Mouse (Mus musculus): Measurements from ENCODE around the gene Slc4a5.

- TF ChIP-seq POLR2A (IDR thresholded peaks at IDR 0.05; ENCODE audit: low read depth, low read length) (no peak), CTCF (IDR thresholded peaks at IDR 0.05; ENCODE audit: extremely low read depth, insufficient read length, insufficient replicate concordance, low read depth, low read length) (no peak)
Measured at GRCm38 (mm10) chr6:83326761-83327160, 107.1 kb downstream of the Slc4a5 start.
